Mouse (Mus musculus) liver, embryonic 14.5 days (tissue): ENCODE measurements around the gene Myl4.

Source experiments
- CTCF ChIP-seq: IDR thresholded peaks from 2 replicates; pipeline ENCODE4 v1.5.1; 2016; ENCODE audit warnings: antibody characterized with exemption, low read depth, control low read depth
- EP300 ChIP-seq: IDR thresholded peaks from 2 replicates; pipeline ENCODE4 v1.6.1; 2016; ENCODE audit warnings: antibody characterized with exemption, low read depth

DNA sequence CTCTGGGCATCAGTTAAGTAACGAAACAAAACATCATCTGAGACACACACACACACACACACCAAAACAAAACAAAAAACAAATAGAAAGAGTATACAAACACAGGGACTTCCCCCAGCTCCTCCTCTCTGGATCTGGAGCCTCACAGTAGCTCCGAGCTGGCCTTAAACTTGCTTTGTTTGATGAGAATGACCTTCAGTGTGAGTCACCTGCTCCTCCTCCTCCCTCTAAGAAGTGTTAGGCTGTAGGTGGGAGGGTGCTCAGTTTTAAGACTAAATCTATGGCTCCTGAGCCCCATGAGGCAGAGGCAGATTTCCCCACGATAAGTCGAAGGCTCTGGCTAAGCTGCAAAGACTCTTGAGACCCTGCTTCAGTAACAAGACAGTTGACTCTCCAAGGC, 38.0 kb upstream of the Myl4 start:
- TF ChIP-seq CTCF: no peak
- TF ChIP-seq EP300: no peak
